Mouse (Mus musculus): ENCODE data around the gene Ifna4.
"Not testable (repeated sequence)": the region's sequence is repeated elsewhere in the genome, so short reads cannot be mapped to it uniquely, and the experiment has no call there.

Gene Ifna4

GRCm38 (mm10) chr4:88841438-88841911 is at the start of gene Ifna4:
Gene Ifna4, plus strand, starts transcription at chr4:88841861.
- DNase-seq (ENCODE audit: low read depth, low spot score) = no peak

GRCm38 (mm10) chr4:88793936-88794675 is 47.6 kb upstream of the Ifna4 start, which contains the start of gene Gm13275:
Gene Gm13275, plus strand, starts transcription at chr4:88794487.
- DNase-seq (ENCODE audit: low read depth, low spot score) = not testable (repeated sequence)

GRCm38 (mm10) chr4:88797097-88797496 is 44.6 kb upstream of the Ifna4 start, which contains the start of gene Gm13279:
Gene Gm13279, plus strand, starts transcription at chr4:88797397.
- DNase-seq (ENCODE audit: low read depth, low spot score) = not testable (repeated sequence)

GRCm38 (mm10) chr4:88799365-88799764 is 42.3 kb upstream of the Ifna4 start, which contains the start of gene Gm13285:
Gene Gm13285, plus strand, starts transcription at chr4:88799665.
- not testable (repeated sequence) for DNase-seq (ENCODE audit: low read depth, low spot score)

GRCm38 (mm10) chr4:88802954-88803353 is 38.7 kb upstream of the Ifna4 start, which contains the start of gene Gm13287:
Gene Gm13287, plus strand, starts transcription at chr4:88803254.
- DNase-seq (ENCODE audit: low read depth, low spot score) = not testable (repeated sequence)

- DNase-seq (ENCODE audit: low read depth, low spot score) = not testable (repeated sequence)
Measured at GRCm38 (mm10) chr4:88805231-88805630, 36.4 kb upstream of the Ifna4 start, which contains the start of gene Gm13288. Gene Gm13288, plus strand, starts transcription at chr4:88805531.

- not testable (repeated sequence) for DNase-seq (ENCODE audit: low read depth, low spot score)
Measured at GRCm38 (mm10) chr4:88805761-88806160, 35.9 kb upstream of the Ifna4 start.

DNA sequence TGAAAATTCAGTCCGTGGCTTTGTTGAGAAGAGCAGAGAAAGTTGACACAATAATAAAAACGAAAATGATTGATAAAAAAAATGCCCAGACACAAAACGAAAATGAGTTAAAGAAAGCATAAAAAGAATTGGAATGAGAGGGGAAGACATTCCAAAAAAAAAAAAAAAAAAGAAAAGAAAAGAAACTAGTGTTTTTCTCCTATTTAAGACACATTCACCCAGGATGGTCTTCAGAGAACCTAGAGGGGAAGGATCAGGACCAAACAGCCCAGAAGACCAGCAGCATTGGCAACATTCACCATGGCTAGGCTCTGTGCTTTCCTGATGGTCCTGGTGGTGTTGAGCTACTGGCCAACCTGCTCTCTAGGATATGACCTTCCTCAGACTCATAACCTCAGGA is 25.7 kb upstream of the Ifna4 start, which contains the start of gene Ifna7:
Gene Ifna7, plus strand, starts transcription at position 301 of the 400 bp plus-strand sequence.
- DNase-seq (ENCODE audit: low read depth, low spot score) = no peak

DNA sequence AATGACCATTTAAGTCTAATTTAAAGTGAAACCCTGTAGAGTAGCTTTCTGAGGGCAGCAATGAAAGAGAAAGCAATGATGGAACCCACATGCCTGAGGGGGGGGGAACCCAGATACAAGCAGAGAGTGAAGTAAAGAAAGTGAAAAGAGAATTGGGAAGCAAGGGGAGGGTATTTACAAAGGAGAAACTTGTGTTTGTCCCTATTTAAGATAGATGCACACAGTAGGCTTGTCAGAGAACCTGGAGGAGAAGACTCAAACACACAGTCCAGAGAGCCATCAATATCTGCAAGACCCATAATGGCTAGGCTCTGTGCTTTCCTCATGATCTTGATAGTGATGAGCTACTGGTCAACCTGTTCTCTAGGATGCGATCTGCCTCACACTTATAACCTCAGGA is 22.0 kb upstream of the Ifna4 start, which contains the start of gene Ifna11:
Gene Ifna11, plus strand, starts transcription at position 301 of the 400 bp plus-strand sequence.
- DNase-seq (ENCODE audit: low read depth, low spot score) = no peak

DNA sequence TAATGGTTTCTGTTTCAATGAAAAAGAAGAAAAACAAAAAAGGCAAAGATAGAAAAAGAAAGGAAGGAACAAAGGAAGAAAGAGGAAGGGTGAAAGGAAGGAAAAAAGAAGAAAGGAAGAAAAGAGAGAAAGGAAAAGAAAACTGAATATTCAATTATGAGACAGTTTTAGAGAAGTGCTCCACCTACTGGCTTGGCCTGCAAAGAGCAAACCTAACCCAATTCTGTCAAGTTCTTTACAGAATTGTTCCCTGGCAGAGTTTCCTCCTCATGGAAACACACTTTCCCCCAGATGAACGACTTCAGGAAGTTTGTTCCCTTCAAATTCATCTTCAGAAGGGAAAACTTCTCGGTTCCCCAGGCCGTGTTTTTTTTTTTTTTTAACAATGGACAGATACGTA is 18.7 kb upstream of the Ifna4 start:
- DNase-seq (ENCODE audit: low read depth, low spot score) = no peak

- DNase-seq (ENCODE audit: low read depth, low spot score) = not testable (repeated sequence)
Measured at GRCm38 (mm10) chr4:88827116-88827515, 14.5 kb upstream of the Ifna4 start, which contains the start of gene Ifna6. Gene Ifna6, plus strand, starts transcription at chr4:88827416.

GRCm38 (mm10) chr4:88830523-88830922 is 11.1 kb upstream of the Ifna4 start:
- DNase-seq (ENCODE audit: low read depth, low spot score) = no peak

DNA sequence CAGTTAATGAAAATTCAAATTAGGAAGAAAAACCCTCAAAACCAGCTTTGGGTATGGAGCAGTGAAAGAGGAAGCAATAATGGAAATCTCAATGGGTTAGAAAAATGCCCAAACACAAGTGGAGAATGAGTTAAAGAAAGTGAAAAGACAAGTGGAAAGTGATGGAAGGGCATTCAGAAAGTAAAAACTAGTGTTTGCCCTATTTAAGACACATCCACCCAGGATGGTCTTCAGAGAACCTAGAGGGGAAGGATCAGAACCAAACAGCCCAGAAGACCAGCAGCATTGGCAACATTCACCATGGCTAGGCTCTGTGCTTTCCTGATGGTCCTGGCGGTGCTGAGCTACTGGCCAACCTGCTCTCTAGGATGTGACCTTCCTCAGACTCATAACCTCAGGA is 6.4 kb upstream of the Ifna4 start, which contains the start of gene Ifna5:
Gene Ifna5, plus strand, starts transcription at position 301 of the 400 bp plus-strand sequence.
- DNase-seq (ENCODE audit: low read depth, low spot score) = not testable (repeated sequence)

DNA sequence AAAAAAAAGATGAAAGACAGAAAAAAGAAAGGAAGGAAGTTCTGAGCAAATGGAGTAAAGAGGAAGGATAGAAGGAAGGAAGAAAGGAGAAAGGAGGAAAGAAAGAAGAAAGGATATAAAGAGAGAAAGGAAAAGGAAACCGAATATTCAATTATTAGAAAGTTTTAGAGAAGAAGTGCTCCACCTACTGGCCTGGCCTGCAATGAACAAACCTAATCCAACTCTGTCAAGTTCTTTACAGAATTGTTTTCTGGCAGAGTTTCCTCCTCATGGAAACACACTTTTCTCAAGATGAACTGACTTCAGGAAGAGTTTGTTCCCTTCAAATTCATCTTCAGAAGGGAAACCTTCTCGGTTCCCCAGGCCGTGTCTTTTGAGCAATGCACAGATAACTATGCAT is 2.8 kb upstream of the Ifna4 start:
- DNase-seq (ENCODE audit: low read depth, low spot score) = no peak

DNA sequence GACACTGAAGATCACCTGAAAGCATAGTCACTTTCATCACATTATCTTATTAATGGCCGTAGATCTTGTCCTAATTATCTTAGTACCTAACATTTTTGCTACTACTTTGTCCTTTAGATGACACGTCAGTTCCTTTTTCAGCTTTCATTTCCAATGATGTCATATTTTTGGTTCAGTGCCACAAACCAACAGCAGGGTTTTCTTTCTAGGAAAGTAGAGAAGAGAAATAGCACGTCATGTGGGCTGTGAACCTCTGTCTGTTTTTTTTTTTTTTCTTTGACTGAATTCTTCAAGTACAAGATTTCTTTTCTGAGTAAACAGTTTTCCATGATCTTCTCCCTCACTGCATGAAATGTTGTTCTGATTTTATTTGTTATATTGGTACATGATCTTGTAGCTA is 1.6 kb upstream of the Ifna4 start:
- DNase-seq (ENCODE audit: low read depth, low spot score) = no peak

DNA sequence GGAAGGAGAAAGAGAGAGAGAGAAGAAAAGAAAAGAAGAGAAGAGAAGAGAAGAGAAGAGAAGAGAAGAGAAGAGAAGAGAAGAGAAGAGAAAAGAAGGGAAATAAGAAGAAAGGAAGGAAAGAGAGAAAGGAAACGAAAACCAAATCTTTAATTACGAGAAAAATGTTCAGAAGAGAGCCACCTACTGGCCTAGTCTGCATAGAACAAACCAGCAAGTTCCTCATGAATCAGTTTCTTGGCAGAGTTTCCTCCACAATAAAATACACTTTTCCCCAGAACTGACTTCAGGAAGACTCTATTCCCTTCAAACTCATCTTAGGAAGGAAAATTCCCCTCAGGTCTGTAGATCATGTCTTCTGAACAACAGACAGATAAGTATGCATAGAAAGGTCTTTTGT is 3.7 kb downstream of the Ifna4 start:
- no peak for DNase-seq (ENCODE audit: low read depth, low spot score)

- no peak for DNase-seq (ENCODE audit: low read depth, low spot score)
Measured at GRCm38 (mm10) chr4:88849698-88850097, 8.0 kb downstream of the Ifna4 start, which contains the start of gene Ifna1. Gene Ifna1, plus strand, starts transcription at chr4:88850087.

DNA sequence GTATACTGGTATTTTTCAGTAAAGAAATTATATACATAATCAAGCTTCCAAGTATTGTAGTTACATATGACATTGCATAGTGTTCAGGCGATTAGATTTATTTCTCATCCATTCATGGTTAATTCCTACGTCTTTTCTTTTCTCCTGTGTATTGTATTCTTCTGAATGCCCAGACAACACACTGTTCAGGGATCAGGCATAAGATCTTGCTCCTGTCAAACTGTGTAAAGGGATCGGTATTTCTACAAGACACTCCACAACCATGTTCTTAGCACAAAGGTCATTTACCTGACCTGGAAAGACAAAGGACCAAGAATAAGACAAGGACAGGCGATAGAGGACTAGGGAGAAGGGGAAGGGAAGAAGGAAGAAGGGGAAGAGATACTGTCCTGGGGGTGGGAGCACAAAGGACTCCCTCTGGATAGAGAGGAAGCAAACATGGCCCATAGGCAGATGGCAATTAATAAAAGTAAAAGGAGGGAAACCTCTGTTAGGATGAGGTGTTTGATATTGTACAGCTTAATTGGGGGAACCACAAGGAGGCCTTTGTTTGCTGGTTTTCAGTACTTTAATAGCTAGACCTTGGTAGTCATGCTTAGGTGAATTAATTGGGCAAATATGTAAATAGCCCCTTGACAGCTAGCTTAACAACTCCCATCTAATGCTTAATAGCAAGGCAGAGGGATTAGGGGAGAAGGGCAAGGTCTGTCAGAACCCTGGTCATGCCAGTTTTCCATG is 9.5 kb downstream of the Ifna4 start:
- DNase-seq (ENCODE audit: low read depth, low spot score) = no peak

DNA sequence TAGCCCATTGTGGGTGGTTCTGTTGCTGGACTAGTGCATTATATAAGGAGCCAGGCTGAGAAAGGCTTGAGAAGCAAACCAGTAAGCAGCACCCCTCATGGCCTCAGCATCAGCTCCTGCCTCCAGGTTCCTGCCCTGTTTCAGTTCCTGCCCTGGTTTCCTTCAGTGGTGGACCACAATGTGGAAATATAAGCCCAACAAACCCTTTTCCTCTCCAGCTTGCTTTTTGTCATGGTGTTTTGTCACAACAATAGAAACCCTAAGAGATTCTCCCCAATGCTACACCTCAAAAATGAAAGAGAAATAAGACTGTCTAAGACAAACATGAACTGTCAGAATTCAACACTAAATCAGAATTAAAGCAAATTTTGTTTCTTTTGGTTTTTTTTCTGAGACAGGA is 17.6 kb downstream of the Ifna4 start:
- no peak for DNase-seq (ENCODE audit: low read depth, low spot score)

DNA sequence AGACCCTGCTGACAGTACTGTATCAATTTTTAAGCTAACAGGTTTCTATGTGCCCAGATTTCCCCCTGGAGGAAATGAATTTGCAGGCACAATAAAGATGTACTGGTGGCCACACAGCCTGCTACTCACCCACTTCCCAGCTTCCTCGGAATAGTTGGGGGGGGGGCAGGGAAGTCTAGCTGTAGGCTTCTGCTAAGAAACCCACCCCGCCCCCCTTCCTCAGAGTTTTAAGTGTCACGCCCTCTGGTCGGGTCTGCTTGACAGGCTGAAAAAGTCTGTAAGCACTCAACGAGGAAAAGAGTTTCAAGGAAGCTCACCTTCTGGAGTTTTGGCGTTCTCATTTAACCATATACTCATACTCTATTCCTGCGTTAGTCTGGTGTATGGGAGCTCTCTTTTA is 21.6 kb downstream of the Ifna4 start:
- DNase-seq (ENCODE audit: low read depth, low spot score) = no peak

DNA sequence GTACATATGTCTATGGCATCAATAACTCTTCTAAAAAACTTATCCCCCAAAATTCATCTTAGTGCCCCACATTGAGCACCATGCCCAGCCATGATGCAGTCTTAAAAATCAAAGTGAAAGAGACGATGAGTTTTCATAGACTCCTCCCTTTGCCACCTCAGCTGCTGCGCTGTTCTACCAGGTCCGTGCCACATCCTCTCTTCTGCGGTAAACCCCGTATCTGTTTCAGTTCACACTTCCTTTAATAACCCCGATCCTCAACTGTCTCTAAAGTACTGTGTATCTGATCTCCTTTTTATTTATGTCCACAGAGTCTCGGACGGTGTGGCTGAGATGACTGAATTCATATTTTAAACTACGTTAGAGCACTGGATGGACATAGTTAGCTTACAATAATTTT is 22.9 kb downstream of the Ifna4 start:
- no peak for DNase-seq (ENCODE audit: low read depth, low spot score)

- DNase-seq (ENCODE audit: low read depth, low spot score) = no peak
Measured at GRCm38 (mm10) chr4:88865011-88865569, 23.4 kb downstream of the Ifna4 start.

All from telencephalon, adult 2 months (tissue).